ENCODE assay signal across 1 mouse cellular context in genomic region chr16:11685735-11686340, GRCm38 (mm10).
TF ChIP-seq lines count a peak whose summit lies in the region.

No protein-coding gene starts in this region.

TF ChIP-seq in MEL, 35 proteins besides CTCF, POLR2A, EP300 and RAD21 (continued from another document):
- TF ChIP-seq MEF2A (IDR thresholded peaks at IDR 0.05; ENCODE audit: extremely low read depth, insufficient replicate concordance, low read depth, low read length, poor library complexity, severe bottlenecking) (no peak), NRF1 (IDR thresholded peaks at IDR 0.05; ENCODE audit: insufficient read depth, low read depth, low read length, poor library complexity, severe bottlenecking) (no peak), USF1 (IDR thresholded peaks at IDR 0.05; ENCODE audit: low read depth, low read length) (no peak), GATA1 (IDR thresholded peaks at IDR 0.05; ENCODE audit: low read depth, low read length) (no peak), MXI1 (IDR thresholded peaks at IDR 0.05; ENCODE audit: low read depth, low read length) (no peak), MAZ (IDR thresholded peaks at IDR 0.05; ENCODE audit: low read depth, low read length) (no peak), SIN3A (IDR thresholded peaks at IDR 0.05; ENCODE audit: low read length) (no peak)
